Mouse (Mus musculus): ENCODE measurements around the gene Lhx6. TPM values are rescaled to one million over a fixed set of nuclear protein-coding genes. Genes with fewer than 3 reads are reported as not detected.

The Lhx6 gene
- polyA plus RNA-seq, 1 experiment: not detected

DNA sequence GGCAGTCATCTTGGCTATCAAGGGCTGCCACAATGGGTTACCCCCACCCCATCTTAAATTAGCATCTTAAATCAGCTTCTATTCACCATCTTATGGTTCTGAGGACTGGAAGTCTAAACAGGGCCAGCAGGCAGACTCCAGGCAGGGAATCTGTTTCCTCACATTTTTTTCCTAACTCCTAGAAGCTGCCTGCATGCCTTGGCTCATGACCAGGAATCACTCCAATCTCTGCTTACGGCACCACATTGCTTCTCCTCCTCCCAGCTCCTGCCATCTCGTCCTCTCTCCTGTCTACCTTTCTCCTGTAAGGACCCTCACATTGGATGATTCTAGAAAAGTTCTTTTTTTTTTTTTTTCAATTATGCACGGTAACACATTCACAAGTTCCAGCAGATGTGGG, 52.0 kb downstream of the Lhx6 start:
- Histone ChIP-seq H3K4me3 (ENCODE audit: insufficient read depth, low read depth, low read length) (no peak overlapping the region), H3K4me1 (ENCODE audit: control insufficient read depth, insufficient read depth, low read length) (no peaks in the 10 kb centered on the region), H3K27ac (ENCODE audit: insufficient read depth, low read depth, low read length) (no peak overlapping the region)
- WGBS: 59% methylated on average over 3 of the region's 3 CpGs
- no peak for TF ChIP-seq CTCF (IDR thresholded peaks at IDR 0.05; ENCODE audit: insufficient read depth, low read depth, low read length)
- TF ChIP-seq POLR2A (IDR thresholded peaks at IDR 0.05; ENCODE audit: insufficient read depth, low read depth, low read length): no peak

DNA sequence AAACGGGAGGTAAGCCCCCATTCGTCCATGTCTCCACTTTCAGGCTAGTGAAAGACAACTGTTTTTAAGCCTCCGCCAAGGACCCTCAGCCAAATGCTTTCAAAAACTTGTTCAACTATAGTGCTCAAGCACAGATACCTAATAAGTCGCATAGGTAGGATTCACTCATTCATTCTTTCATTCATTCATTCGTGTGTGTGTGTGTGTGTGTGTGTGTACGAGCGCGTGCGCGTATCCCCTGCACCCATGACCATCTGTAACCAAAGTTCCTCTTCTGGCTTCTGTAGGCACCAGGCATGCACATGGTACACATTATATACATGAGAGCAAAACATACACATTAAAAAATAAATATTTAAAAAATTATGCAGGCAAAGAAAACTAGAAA, 55.6 kb downstream of the Lhx6 start:
- no peak for TF ChIP-seq POLR2A (IDR thresholded peaks at IDR 0.05; ENCODE audit: insufficient read depth, low read depth, low read length)
- TF ChIP-seq CTCF (IDR thresholded peaks at IDR 0.05; ENCODE audit: insufficient read depth, low read depth, low read length): no peak
- 29% methylated on average over 10 of the region's 10 CpGs for WGBS
- Histone ChIP-seq H3K27ac (ENCODE audit: insufficient read depth, low read depth, low read length) (no peak overlapping the region), H3K4me1 (ENCODE audit: control insufficient read depth, insufficient read depth, low read length) (peaks cover 9% of the 10 kb centered on the region), H3K4me3 (ENCODE audit: insufficient read depth, low read depth, low read length) (peak overlapping the region; percentile 90)

DNA sequence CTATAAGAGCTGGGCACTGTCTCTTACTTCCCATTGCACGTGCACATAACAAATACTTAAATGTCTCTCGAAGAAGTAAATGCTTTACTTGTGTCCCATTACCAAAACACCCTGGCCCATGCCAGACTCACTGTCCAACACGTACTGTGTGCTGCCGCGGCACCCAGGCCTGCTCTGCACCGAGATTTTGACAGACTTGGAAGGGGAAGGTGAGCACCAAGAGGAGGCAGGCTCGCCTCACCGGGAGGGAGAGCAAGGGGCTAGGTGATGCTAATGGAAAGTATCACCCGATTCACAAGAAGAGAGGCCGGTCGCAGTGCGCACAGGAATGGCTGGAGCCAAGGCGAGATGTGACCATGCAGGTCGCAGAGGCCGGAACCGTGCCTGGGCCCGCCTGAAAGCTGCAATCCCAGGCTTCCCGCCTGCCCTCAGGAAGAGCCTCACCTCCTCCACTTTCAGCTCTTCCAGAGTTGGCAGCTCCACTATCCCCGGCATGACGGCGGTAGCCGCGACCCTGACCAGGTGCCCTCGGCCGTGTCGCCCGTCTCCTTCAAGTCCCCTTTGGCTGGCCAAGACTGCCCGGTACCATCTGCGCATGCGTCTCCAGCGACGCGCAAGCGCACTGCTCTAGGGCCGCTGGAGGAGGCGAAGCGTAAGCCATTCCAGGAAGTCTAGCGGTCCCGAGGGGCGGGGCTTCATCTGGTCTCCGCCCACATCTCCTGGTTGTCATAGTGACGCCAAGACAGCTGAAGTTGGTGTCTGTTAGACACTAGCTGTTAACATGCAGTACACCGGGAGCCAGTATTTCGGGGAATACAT, 56.3 kb downstream of the Lhx6 start, which contains the start of the genes Ndufa8 and Morn5:
Ndufa8 (minus strand) TSS at position 659 of the 819 bp plus-strand sequence.
Morn5 (plus strand) TSS at position 711 of the 819 bp plus-strand sequence.
- TF ChIP-seq POLR2A (IDR thresholded peaks at IDR 0.05; ENCODE audit: insufficient read depth, low read depth, low read length) (peak; percentile 64), CTCF (IDR thresholded peaks at IDR 0.05; ENCODE audit: insufficient read depth, low read depth, low read length) (no peak)
- Histone ChIP-seq H3K4me3 (ENCODE audit: insufficient read depth, low read depth, low read length) (peak within 1 kb of the TSS; percentile 90), H3K27ac (ENCODE audit: insufficient read depth, low read depth, low read length) (peak within 1 kb of the TSS; percentile 72), H3K4me1 (ENCODE audit: control insufficient read depth, insufficient read depth, low read length) (peaks cover 9% of the 10 kb centered on the region)
- under 1% methylated on average over 44 of the region's 44 CpGs for WGBS

DNA sequence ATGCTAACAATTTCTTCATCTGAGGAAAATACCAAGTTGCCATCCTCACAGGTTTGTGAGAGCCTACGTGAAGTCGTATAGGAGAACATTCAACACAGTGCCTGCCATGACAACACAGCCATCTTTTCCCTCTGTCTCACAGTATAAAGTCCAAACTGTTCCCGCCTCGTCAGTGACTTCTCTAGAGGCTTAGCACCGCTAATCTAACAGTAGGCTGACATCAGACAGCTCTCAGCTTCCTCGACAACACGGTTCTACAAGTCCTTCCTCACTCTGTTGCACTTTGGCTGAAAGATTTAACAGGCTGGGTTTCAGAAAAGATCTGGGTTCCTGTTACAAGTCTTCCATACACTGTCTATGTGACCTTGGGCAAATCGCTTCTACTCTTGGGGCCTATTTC, 57.0 kb downstream of the Lhx6 start:
- H3K4me1 ChIP-seq (ENCODE audit: control insufficient read depth, insufficient read depth, low read length): peaks cover 9% of the 10 kb centered on the region
- H3K27ac ChIP-seq (ENCODE audit: insufficient read depth, low read depth, low read length): no peak overlapping the region
- no peak for TF ChIP-seq POLR2A (IDR thresholded peaks at IDR 0.05; ENCODE audit: insufficient read depth, low read depth, low read length)
- no peak for TF ChIP-seq CTCF (IDR thresholded peaks at IDR 0.05; ENCODE audit: insufficient read depth, low read depth, low read length)
- peak overlapping the region; percentile 28 for H3K4me3 ChIP-seq (ENCODE audit: insufficient read depth, low read depth, low read length)
- 49% methylated on average over 8 of the region's 8 CpGs for WGBS

DNA sequence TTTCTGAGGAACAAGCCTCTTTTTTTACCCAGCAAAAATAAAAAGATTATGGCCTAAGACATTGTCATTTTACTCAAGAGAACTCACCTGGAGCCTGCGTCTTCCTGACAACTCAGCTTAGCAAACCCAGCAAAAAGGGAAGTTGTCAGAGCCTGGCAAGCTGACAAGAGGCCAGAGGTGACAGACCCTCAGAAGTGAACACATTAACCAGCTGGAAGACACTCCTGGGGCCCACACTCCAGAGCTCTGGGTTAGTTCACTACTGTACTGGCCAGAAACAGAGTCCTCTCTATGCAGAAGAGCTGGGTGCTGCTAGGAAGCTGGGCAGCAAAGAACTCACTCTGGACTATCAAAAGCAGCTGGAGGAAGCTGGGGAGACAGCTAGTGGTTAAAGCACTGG, 64.3 kb downstream of the Lhx6 start:
- TF ChIP-seq POLR2A (IDR thresholded peaks at IDR 0.05; ENCODE audit: insufficient read depth, low read depth, low read length) (no peak), CTCF (IDR thresholded peaks at IDR 0.05; ENCODE audit: insufficient read depth, low read depth, low read length) (no peak)
- Histone ChIP-seq H3K27ac (ENCODE audit: insufficient read depth, low read depth, low read length) (no peak overlapping the region), H3K4me1 (ENCODE audit: control insufficient read depth, insufficient read depth, low read length) (peaks cover 4% of the 10 kb centered on the region; the same call in 1 of the 2 replicates), H3K4me3 (ENCODE audit: insufficient read depth, low read depth, low read length) (no peak overlapping the region)
- WGBS: 84% methylated on average over 1 of the region's 1 CpGs

DNA sequence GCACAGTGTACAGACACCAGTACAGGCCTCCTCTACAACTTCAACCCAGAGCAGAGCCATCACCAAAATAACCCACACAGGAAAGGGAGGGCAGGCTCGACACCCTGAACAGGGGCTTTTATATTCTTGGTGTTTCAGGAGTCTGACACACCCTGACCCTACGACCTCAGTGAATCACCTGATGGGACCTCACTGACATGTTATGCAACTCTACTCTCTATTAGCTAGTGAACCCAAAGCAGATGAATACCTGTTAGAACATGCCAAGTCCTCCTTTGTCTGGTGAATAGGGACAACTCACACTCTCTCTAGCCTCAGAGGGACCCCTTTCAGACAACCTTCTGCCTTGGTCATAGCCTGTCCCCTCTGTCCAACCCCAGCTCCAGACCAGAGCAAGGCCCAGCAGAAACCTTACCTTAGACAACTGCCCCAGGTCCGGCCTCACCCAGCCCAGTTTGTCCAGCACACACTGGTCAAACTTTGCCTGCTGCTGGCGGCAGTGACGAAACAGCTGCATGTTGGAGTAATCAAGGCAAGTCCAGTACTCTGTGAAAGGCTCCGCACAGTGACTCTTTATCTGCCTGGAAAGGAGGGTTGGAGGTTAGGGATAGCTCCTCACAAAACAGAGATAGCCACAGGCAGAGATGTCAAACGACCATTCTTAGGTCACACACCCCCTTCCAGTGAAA, 65.8 kb downstream of the Lhx6 start:
- peaks cover 4% of the 10 kb centered on the region; the same call in 1 of the 2 replicates for H3K4me1 ChIP-seq (ENCODE audit: control insufficient read depth, insufficient read depth, low read length)
- TF ChIP-seq CTCF (IDR thresholded peaks at IDR 0.05; ENCODE audit: insufficient read depth, low read depth, low read length) (no peak), POLR2A (IDR thresholded peaks at IDR 0.05; ENCODE audit: insufficient read depth, low read depth, low read length) (no peak)
- WGBS: 84% methylated on average over 7 of the region's 7 CpGs

DNA sequence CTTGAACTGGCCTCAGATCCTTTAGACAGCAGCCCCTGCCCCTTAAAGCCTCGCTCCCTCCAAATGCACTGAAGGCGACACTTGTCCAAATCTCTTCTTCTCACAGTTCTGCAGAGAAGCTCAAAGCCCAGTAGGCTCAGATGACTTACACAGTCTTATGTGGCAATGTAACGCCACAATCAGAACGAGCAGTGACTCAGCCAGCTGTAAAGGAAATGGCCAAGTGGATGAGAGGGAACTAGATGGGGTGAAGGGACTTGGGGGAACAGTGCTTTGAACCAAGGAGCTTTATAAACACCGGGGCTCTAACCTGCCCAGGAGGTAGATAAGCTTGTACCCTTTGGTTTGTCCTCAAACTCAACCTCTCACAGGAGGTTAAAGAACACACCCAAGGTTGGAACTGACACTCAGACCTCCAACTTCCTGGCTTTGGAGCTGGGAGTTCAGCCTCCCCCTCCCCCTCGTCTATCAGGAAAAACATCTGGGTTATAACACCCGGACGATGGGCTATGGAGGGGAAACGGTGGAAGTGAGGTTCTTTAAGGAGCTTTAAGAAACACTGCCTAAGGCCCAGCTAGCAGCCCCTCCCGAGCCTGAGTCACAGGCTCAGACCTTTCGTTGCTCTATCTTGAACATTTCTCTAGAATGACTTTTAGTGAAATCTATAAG, 69.7 kb downstream of the Lhx6 start:
- Histone ChIP-seq H3K27ac (ENCODE audit: insufficient read depth, low read depth, low read length) (no peak overlapping the region), H3K4me3 (ENCODE audit: insufficient read depth, low read depth, low read length) (no peak overlapping the region), H3K4me1 (ENCODE audit: control insufficient read depth, insufficient read depth, low read length) (peaks cover 2% of the 10 kb centered on the region; the same call in 1 of the 2 replicates)
- WGBS: 75% methylated on average over 11 of the region's 11 CpGs
- TF ChIP-seq POLR2A (IDR thresholded peaks at IDR 0.05; ENCODE audit: insufficient read depth, low read depth, low read length) (no peak), CTCF (IDR thresholded peaks at IDR 0.05; ENCODE audit: insufficient read depth, low read depth, low read length) (no peak)

More for the DNA sequence above, 65.8 kb downstream of the Lhx6 start:
- Histone ChIP-seq H3K27ac (ENCODE audit: insufficient read depth, low read depth, low read length) (no peak overlapping the region), H3K4me3 (ENCODE audit: insufficient read depth, low read depth, low read length) (no peak overlapping the region)

DNA sequence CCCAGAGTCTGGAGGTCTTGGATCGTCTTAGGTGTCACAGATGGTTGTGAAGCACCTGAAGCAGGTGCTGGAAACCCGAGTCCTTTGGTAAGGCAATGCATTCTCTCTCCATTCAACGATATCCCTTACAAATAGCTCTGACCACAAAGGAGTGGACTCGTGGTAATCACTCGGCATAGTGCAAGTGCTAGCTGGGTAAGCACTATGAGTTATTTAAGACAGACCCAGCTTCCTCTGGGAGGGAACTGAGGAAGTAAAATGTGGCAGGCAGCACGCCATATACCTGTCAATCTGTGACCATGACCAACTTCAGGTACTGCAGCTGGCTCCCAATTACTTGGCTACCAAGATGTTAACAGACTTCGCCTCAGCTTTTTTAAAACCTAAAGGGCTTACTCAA, 70.3 kb downstream of the Lhx6 start:
- Histone ChIP-seq H3K4me3 (ENCODE audit: insufficient read depth, low read depth, low read length) (no peak overlapping the region), H3K4me1 (ENCODE audit: control insufficient read depth, insufficient read depth, low read length) (peaks cover 2% of the 10 kb centered on the region; the same call in 1 of the 2 replicates), H3K27ac (ENCODE audit: insufficient read depth, low read depth, low read length) (no peak overlapping the region)
- 88% methylated on average over 7 of the region's 7 CpGs for WGBS
- TF ChIP-seq CTCF (IDR thresholded peaks at IDR 0.05; ENCODE audit: insufficient read depth, low read depth, low read length) (no peak), POLR2A (IDR thresholded peaks at IDR 0.05; ENCODE audit: insufficient read depth, low read depth, low read length) (no peak)
